Mouse (Mus musculus) heart, embryonic 12.5 days (tissue): ENCODE data around the gene Procr. TPM values are rescaled to one million over a fixed set of nuclear protein-coding genes. Genes with fewer than 3 reads are reported as not detected.

Source experiments
- ATAC-seq: fragments of 200-750 bp; cut with Nextera tagmentation; 2 replicates; pipeline ENCODE4 v1.8.0; 2017; ENCODE audit warnings: moderate TSS enrichment, moderate library complexity; ENCODE audit not compliant: insufficient number of reproducible peaks, low FRiP score
- H3K27ac ChIP-seq: fragments of 300-500 bp; sonication (generic); 2 replicates; pipeline ENCODE4 v1.5.1; 2016; ENCODE audit warnings: mild to moderate bottlenecking, moderate library complexity; ENCODE audit not compliant: poor library complexity, severe bottlenecking
- H3K27me3 ChIP-seq: fragments of 300-500 bp; sonication (generic); replicated peaks from 2 replicates; pipeline ENCODE4 v1.6.1; 2016; ENCODE audit warnings: mild to moderate bottlenecking, moderate library complexity
- H3K36me3 ChIP-seq: fragments of 300-500 bp; sonication (generic); 2 replicates; pipeline ENCODE4 v1.6.1; 2016; ENCODE audit warnings: mild to moderate bottlenecking, moderate library complexity
- H3K4me1 ChIP-seq: fragments of 300-500 bp; sonication (generic); replicated peaks from 2 replicates; pipeline ENCODE4 v1.6.1; 2016; ENCODE audit warnings: mild to moderate bottlenecking
- H3K4me2 ChIP-seq: fragments of 300-500 bp; sonication (generic); 2 replicates; pipeline ENCODE4 v1.6.1; 2016; ENCODE audit warnings: mild to moderate bottlenecking, moderate library complexity
- H3K4me3 ChIP-seq: fragments of 300-500 bp; sonication (generic); 2 replicates; pipeline ENCODE4 v1.5.1; 2016; ENCODE audit warnings: mild to moderate bottlenecking
- H3K9ac ChIP-seq: fragments of 300-500 bp; sonication (generic); 2 replicates; pipeline ENCODE4 v1.6.1; 2016; ENCODE audit warnings: mild to moderate bottlenecking, moderate library complexity
- H3K9me3 ChIP-seq: fragments of 300-500 bp; sonication (generic); replicated peaks from 2 replicates; pipeline ENCODE4 v1.6.1; 2016; ENCODE audit warnings: mild to moderate bottlenecking, moderate library complexity
- WGBS: fragments of 180-500 bp; shearing (Covaris S2); methylation state at CpG from one replicate; pipeline ENCODE4 v1.1.7; 2016; 5-methylcytosine and 5-hydroxymethylcytosine counted together
- polyA plus RNA-seq: library from polyadenylated mRNA; unstranded; fragments of >200 nt; fragmentation: Nextera tagmentation; extraction: Ambion mirVana; gene quantifications from 2 replicates; pipeline ENCODE4 v1.2.1, GENCODE M21; 2016

The Procr gene
- 7.2 and 9.1 TPM in 2 replicates for polyA plus RNA-seq

- H3K36me3 ChIP-seq = no peaks in the 10 kb centered on the region
- no peaks in the 10 kb centered on the region for H3K9me3 ChIP-seq
- peak within 1 kb of the TSS; percentile 82 for H3K4me2 ChIP-seq
- peak within 1 kb of the TSS; percentile 58; the same call in 1 of the 2 replicates for H3K9ac ChIP-seq
- ATAC-seq = peak; percentile 87
- H3K27me3 ChIP-seq = peaks cover 8% of the 10 kb centered on the region; the same call in 1 of the 2 replicates
- peaks cover 7% of the 10 kb centered on the region for H3K4me1 ChIP-seq
- peak within 1 kb of the TSS; percentile 46 for H3K4me3 ChIP-seq
- WGBS = 2% methylated on average over 25 of the region's 25 CpGs
- no peak within 1 kb of the TSS for H3K27ac ChIP-seq
These were observed at the start of gene Procr for GRCm38 (mm10) chr2:155751014-155751786. Procr (plus strand) TSS chr2:155751117.

GRCm38 (mm10) chr2:155701399-155701919 is 49.5 kb upstream of the Procr start:
- WGBS = 82% methylated on average over 19 of the region's 19 CpGs
- no peak for ATAC-seq
- Histone ChIP-seq H3K4me2 (no peak overlapping the region), H3K36me3 (peaks cover 37% of the 10 kb centered on the region), H3K27me3 (no peaks in the 10 kb centered on the region), H3K4me3 (no peak overlapping the region), H3K9ac (no peak overlapping the region), H3K9me3 (no peaks in the 10 kb centered on the region), H3K4me1 (peaks cover 8% of the 10 kb centered on the region; the same call in 1 of the 2 replicates), H3K27ac (no peak overlapping the region)

GRCm38 (mm10) chr2:155703630-155704029 is 47.3 kb upstream of the Procr start:
- Histone ChIP-seq H3K9me3 (no peaks in the 10 kb centered on the region), H3K4me3 (no peak overlapping the region), H3K27ac (no peak overlapping the region), H3K36me3 (peaks cover 45% of the 10 kb centered on the region), H3K9ac (no peak overlapping the region), H3K4me1 (peaks cover 13% of the 10 kb centered on the region), H3K4me2 (no peak overlapping the region), H3K27me3 (no peaks in the 10 kb centered on the region)
- WGBS = 79% methylated on average over 4 of the region's 4 CpGs
- no peak for ATAC-seq

GRCm38 (mm10) chr2:155707251-155707650 is 43.7 kb upstream of the Procr start:
- H3K4me3 ChIP-seq = no peak overlapping the region
- 79% methylated on average over 4 of the region's 4 CpGs for WGBS
- ATAC-seq = no peak
- no peaks in the 10 kb centered on the region for H3K27me3 ChIP-seq
- H3K27ac ChIP-seq = no peak overlapping the region
- H3K9ac ChIP-seq = peak overlapping the region; percentile 48; the same call in 1 of the 2 replicates
- no peak overlapping the region for H3K4me2 ChIP-seq
- peaks cover 49% of the 10 kb centered on the region for H3K36me3 ChIP-seq
- H3K9me3 ChIP-seq = no peaks in the 10 kb centered on the region
- peaks cover 13% of the 10 kb centered on the region for H3K4me1 ChIP-seq

- WGBS = 84% methylated on average over 11 of the region's 11 CpGs
- ATAC-seq = no peak
- Histone ChIP-seq H3K9me3 (no peaks in the 10 kb centered on the region), H3K4me2 (no peak overlapping the region), H3K4me3 (no peak overlapping the region), H3K27ac (no peak overlapping the region), H3K4me1 (peaks cover 10% of the 10 kb centered on the region), H3K36me3 (peaks cover 63% of the 10 kb centered on the region), H3K27me3 (no peaks in the 10 kb centered on the region), H3K9ac (no peak overlapping the region)
These were observed 40.4 kb upstream of the Procr start for GRCm38 (mm10) chr2:155710557-155710956.

- no peaks in the 10 kb centered on the region for H3K9me3 ChIP-seq
- H3K36me3 ChIP-seq = peaks cover 64% of the 10 kb centered on the region
- ATAC-seq = no peak
- WGBS = 74% methylated on average over 12 of the region's 12 CpGs
- H3K27ac ChIP-seq = no peak overlapping the region
- no peak overlapping the region for H3K9ac ChIP-seq
- H3K27me3 ChIP-seq = no peaks in the 10 kb centered on the region
- H3K4me2 ChIP-seq = no peak overlapping the region
- no peaks in the 10 kb centered on the region for H3K4me1 ChIP-seq
- no peak overlapping the region for H3K4me3 ChIP-seq
These were observed 33.6 kb upstream of the Procr start for GRCm38 (mm10) chr2:155717082-155717990.

GRCm38 (mm10) chr2:155720585-155720984 is 30.3 kb upstream of the Procr start:
- Histone ChIP-seq H3K27me3 (no peaks in the 10 kb centered on the region), H3K27ac (no peak overlapping the region), H3K4me1 (no peaks in the 10 kb centered on the region), H3K4me3 (no peak overlapping the region), H3K9ac (no peak overlapping the region), H3K36me3 (peaks cover 44% of the 10 kb centered on the region), H3K4me2 (no peak overlapping the region), H3K9me3 (no peaks in the 10 kb centered on the region)
- no peak for ATAC-seq
- WGBS = 78% methylated on average over 5 of the region's 5 CpGs

GRCm38 (mm10) chr2:155724036-155724435 is 26.9 kb upstream of the Procr start:
- Histone ChIP-seq H3K27me3 (no peaks in the 10 kb centered on the region), H3K9me3 (no peaks in the 10 kb centered on the region), H3K9ac (no peak overlapping the region), H3K27ac (no peak overlapping the region), H3K4me2 (no peak overlapping the region), H3K4me3 (no peak overlapping the region), H3K4me1 (peaks cover 6% of the 10 kb centered on the region), H3K36me3 (peaks cover 32% of the 10 kb centered on the region)
- ATAC-seq = no peak
- WGBS = 34% methylated on average over 5 of the region's 5 CpGs

- 77% methylated on average over 6 of the region's 6 CpGs for WGBS
- Histone ChIP-seq H3K9ac (no peak overlapping the region), H3K27ac (no peak overlapping the region), H3K4me2 (no peak overlapping the region), H3K4me1 (peaks cover 6% of the 10 kb centered on the region), H3K9me3 (no peaks in the 10 kb centered on the region), H3K27me3 (no peaks in the 10 kb centered on the region), H3K36me3 (peaks cover 27% of the 10 kb centered on the region), H3K4me3 (no peak overlapping the region)
- ATAC-seq = no peak
These were observed 26.4 kb upstream of the Procr start for GRCm38 (mm10) chr2:155724526-155724925.

GRCm38 (mm10) chr2:155726302-155726701 is 24.6 kb upstream of the Procr start:
- H3K9ac ChIP-seq = no peak overlapping the region
- H3K27ac ChIP-seq = no peak overlapping the region
- peaks cover 26% of the 10 kb centered on the region for H3K36me3 ChIP-seq
- H3K4me3 ChIP-seq = no peak overlapping the region
- H3K9me3 ChIP-seq = no peaks in the 10 kb centered on the region
- 85% methylated on average over 7 of the region's 7 CpGs for WGBS
- H3K4me2 ChIP-seq = no peak overlapping the region
- ATAC-seq = no peak
- no peaks in the 10 kb centered on the region for H3K27me3 ChIP-seq
- peaks cover 6% of the 10 kb centered on the region for H3K4me1 ChIP-seq
